Mouse (Mus musculus) forebrain, embryonic 15.5 days (tissue): ENCODE data around the gene Cab39. TPM values are rescaled to one million over a fixed set of nuclear protein-coding genes. Genes with fewer than 3 reads are reported as not detected.

Experiments
- ATAC-seq: fragments of 200-750 bp; cut with Nextera tagmentation; replicated peaks from 2 replicates; pipeline ENCODE4 v1.8.0; 2017; ENCODE audit warnings: mild to moderate bottlenecking, moderate TSS enrichment, moderate library complexity
- H3K27ac ChIP-seq: fragments of 300-500 bp; sonication (generic); replicated peaks from 2 replicates; pipeline ENCODE4 v1.5.1; 2015; ENCODE audit warnings: mild to moderate bottlenecking, inconsistent platforms
- H3K27me3 ChIP-seq: fragments of 300-500 bp; sonication (generic); 2 replicates; pipeline ENCODE4 v1.6.1; 2015; ENCODE audit warnings: inconsistent platforms
- H3K36me3 ChIP-seq: fragments of 300-500 bp; sonication (generic); 2 replicates; pipeline ENCODE4 v1.6.1; 2015; ENCODE audit warnings: mild to moderate bottlenecking, inconsistent platforms
- H3K4me1 ChIP-seq: fragments of 300-500 bp; sonication (generic); 2 replicates; pipeline ENCODE4 v1.6.1; 2015; ENCODE audit warnings: inconsistent platforms
- H3K4me2 ChIP-seq: fragments of 300-500 bp; sonication (generic); replicated peaks from 2 replicates; pipeline ENCODE4 v1.6.1; 2015; ENCODE audit warnings: mild to moderate bottlenecking, inconsistent platforms
- H3K4me3 ChIP-seq: fragments of 300-500 bp; sonication (generic); 2 replicates; pipeline ENCODE4 v1.5.1; 2015; ENCODE audit warnings: mild to moderate bottlenecking, inconsistent platforms
- H3K9ac ChIP-seq: fragments of 300-500 bp; sonication (generic); replicated peaks from 2 replicates; pipeline ENCODE4 v1.6.1; 2015; ENCODE audit warnings: mild to moderate bottlenecking, inconsistent platforms
- H3K9me3 ChIP-seq: fragments of 300-500 bp; sonication (generic); 2 replicates; pipeline ENCODE4 v1.6.1; 2016; ENCODE audit warnings: inconsistent platforms
- WGBS: fragments of 180-500 bp; shearing (Covaris S2); methylation state at CpG from one replicate; pipeline ENCODE4 v1.1.7; 2015; ENCODE audit warnings: mixed read lengths; 5-methylcytosine and 5-hydroxymethylcytosine counted together
- microRNA-seq: library from miRNA; unstranded; fragments of <30 nt; microRNA quantifications from one replicate; pipeline ENCODE4, GENCODE M21; 2016
- polyA plus RNA-seq: library from polyadenylated mRNA; unstranded; fragments of >200 nt; fragmentation: Nextera tagmentation; extraction: Ambion mirVana; gene quantifications from 2 replicates; pipeline ENCODE4 v1.2.1, GENCODE M21; 2015

Cab39 gene
- polyA plus RNA-seq, 1 experiment from 2014 or later, result 53.2 TPM

DNA sequence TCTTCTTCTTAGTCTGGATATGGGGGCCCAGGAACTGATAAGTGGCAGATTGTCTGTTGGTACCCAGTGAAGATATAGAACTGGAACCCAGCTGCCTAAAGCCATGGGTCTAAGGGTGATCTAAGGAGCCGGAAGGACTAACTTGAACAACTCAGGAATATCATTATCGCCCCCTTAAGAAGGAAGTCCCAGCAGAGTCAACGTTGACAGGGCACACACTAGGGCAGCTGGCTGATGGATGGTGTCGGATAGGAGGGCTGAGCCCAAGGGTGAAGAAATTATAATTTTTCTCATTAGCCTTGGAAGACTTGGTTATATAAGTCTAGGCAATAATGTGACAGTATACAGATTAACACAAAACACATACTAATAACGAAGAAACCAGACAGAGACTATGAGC is 102.9 kb downstream of the Cab39 start:
- peak overlapping the region; percentile 86 for H3K4me3 ChIP-seq
- no peaks in the 10 kb centered on the region for H3K36me3 ChIP-seq
- no peak for ATAC-seq
- H3K9ac ChIP-seq, result peak overlapping the region; percentile 80
- WGBS, result 66% methylated on average over 5 of the region's 5 CpGs
- peaks cover 66% of the 10 kb centered on the region for H3K4me1 ChIP-seq
- no peaks in the 10 kb centered on the region for H3K9me3 ChIP-seq
- H3K27me3 ChIP-seq, result no peaks in the 10 kb centered on the region
- H3K27ac ChIP-seq, result peak overlapping the region; percentile 88
- H3K4me2 ChIP-seq, result peak overlapping the region; percentile 84

DNA sequence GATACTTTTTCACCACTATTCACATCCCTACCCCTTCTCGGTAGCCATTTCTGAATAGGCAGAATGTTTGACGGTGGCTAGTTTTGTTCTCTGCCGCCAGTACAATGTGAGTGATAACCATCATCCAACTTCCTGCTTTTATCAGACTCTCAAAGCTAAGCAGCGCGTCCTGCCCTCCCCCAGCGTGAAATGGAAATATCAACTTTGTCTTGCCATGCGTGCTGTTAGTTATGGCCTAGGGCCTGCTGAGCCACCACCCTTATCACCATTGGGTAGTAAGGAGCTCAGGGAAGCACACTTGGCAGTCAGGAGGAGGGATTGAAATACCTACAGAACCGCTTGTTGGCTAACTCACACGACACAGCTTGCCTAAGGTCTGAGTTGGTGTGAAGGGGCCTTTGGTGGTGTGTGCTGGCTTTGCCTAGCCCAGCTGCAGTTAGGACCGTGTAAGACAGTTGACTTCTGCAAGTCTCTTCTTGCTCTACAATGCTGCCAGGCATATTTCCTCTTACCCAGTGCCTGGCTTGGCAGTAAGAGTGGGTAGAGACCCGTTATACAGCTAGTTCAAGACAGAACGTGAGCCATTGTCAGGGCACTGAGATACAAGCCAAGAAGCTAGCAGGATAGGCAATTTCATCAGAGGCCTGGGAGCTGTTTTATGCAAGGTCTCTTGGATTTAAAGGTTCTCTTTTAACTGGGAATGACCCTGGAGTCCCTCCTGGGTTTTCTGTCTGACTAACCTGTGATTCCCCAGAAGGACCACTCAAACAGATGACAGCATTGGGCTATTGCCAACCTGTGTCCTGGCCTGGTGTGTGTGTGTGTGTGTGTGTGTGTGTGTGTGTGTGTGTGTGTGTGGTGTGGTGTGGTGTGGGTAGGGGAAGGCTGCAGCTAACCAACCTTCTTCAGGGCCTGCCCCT is 103.8 kb downstream of the Cab39 start:
- Histone ChIP-seq H3K27me3 (no peaks in the 10 kb centered on the region), H3K9me3 (no peaks in the 10 kb centered on the region), H3K4me3 (peak overlapping the region; percentile 86), H3K4me1 (peaks cover 76% of the 10 kb centered on the region), H3K36me3 (no peaks in the 10 kb centered on the region), H3K4me2 (peak overlapping the region; percentile 84), H3K27ac (peak overlapping the region; percentile 88), H3K9ac (0 out of 2 replicates have a peak overlapping the region, but pooled peaks have one; percentile 24)
- ATAC-seq, result no peak
- 62% methylated on average over 12 of the region's 12 CpGs for WGBS

DNA sequence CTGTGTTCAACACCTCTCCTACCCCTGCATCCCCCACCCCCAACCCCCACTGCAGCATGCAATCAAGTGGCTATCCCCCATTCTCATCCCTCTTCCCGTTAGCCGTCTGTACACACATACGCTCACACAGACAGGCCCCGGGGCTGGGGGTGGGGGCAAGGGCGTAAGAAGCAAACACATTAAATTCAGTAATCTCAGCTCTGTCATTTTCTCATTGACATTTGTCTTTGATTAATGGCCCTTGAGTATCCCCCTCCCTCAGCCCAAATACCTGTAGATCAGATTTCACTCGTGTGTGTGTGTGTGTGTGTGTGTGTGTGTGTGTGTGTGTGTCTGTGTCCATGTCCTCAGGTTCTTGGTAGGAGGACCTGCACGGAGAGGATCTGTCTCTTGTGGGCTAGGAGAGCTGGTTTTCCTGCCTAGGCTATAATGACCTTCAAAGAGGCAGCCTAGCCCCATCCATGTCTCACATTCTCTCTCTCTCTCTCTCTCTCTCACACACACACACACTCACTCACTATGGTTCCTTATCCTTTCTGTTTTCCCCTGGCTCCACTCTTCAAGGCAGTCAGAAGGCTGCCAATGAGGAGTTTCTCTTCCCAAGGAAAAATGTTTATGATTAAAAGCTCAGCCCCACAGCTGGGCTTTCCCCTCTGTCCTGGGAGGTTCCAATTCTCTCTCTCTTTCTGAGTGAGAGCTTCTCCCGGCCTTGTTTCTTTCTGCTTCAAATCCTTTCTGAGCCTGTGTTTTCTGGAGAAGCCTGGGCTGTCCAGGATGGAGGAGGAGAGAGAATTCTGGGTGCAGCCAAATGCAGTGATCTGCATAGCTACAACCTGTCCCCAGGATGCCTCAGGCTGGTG is 104.9 kb downstream of the Cab39 start:
- Histone ChIP-seq H3K36me3 (no peaks in the 10 kb centered on the region), H3K4me3 (peak overlapping the region; percentile 2; the same call in 1 of the 2 replicates), H3K9me3 (no peaks in the 10 kb centered on the region), H3K4me2 (peak overlapping the region; percentile 84), H3K4me1 (peaks cover 83% of the 10 kb centered on the region), H3K27me3 (no peaks in the 10 kb centered on the region), H3K27ac (peak overlapping the region; percentile 88), H3K9ac (peak overlapping the region; percentile 39)
- 16% methylated on average over 8 of the region's 8 CpGs for WGBS
- no peak for ATAC-seq

DNA sequence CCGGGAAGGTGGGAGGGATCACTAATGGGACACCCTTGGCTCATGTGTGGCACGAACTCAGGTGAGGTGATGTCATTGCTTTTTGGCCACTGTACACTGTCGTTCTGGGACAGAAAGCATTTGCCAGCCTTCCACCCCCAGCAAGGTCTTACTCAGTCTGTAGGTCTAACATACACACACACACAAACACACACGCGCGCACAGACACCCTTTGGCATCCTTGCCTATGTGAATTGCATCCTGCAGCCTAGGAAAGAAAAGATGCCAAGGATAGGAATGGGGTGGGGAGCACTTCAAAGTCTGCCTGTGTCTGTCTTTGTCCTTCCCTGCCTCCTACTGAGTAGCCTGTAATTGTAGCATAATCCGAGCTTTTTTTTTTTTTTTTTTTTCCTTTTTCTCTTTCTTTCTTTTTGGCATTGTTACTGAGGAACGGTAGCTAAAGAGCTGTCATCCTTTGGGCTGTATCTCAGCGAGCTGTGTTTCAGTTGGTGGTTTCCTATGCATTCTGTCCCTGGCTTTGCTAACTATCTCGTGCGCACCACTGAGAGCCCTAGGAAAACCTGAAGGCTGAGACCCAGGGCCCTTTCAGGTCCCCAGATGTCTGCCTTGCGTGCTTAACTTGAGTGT is 105.6 kb downstream of the Cab39 start:
- Histone ChIP-seq H3K27me3 (no peaks in the 10 kb centered on the region), H3K4me3 (peak overlapping the region; percentile 2; the same call in 1 of the 2 replicates)

DNA sequence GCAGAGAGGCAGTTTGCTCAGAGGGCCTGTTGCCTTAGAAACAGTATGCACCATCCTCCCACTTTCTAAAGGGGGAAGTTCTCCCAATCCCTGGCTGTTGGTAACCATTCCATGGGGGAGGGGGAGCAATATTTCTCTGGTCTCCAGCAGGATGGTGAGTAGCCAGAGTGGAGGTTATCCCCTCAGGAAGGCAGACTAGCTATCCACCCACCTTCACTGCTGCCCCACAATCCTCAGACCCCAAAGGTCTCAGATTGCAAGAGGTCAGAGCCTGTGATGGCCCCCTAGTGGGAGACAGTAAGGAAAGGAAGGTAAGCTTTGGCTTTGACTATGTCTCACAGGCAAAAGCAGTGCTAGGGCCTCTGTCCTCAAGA is 106.1 kb downstream of the Cab39 start:
- no peaks in the 10 kb centered on the region for H3K9me3 ChIP-seq
- H3K4me1 ChIP-seq, result peaks cover 77% of the 10 kb centered on the region
- H3K27me3 ChIP-seq, result no peaks in the 10 kb centered on the region
- peaks cover 5% of the 10 kb centered on the region; the same call in 1 of the 2 replicates for H3K36me3 ChIP-seq
- no peak for ATAC-seq
- peak overlapping the region; percentile 88 for H3K27ac ChIP-seq
- H3K4me2 ChIP-seq, result peak overlapping the region; percentile 84
- 0 out of 2 replicates have a peak overlapping the region, but pooled peaks have one; percentile 15 for H3K9ac ChIP-seq
- no peak overlapping the region for H3K4me3 ChIP-seq

More for the DNA sequence above, 105.6 kb downstream of the Cab39 start:
- ATAC-seq, result no peak
- Histone ChIP-seq H3K27ac (peak overlapping the region; percentile 88), H3K36me3 (peaks cover 1% of the 10 kb centered on the region; the same call in 1 of the 2 replicates), H3K9me3 (no peaks in the 10 kb centered on the region), H3K9ac (peak overlapping the region; percentile 39), H3K4me1 (peaks cover 80% of the 10 kb centered on the region), H3K4me2 (peak overlapping the region; percentile 84)
- 12% methylated on average over 12 of the region's 12 CpGs for WGBS

DNA sequence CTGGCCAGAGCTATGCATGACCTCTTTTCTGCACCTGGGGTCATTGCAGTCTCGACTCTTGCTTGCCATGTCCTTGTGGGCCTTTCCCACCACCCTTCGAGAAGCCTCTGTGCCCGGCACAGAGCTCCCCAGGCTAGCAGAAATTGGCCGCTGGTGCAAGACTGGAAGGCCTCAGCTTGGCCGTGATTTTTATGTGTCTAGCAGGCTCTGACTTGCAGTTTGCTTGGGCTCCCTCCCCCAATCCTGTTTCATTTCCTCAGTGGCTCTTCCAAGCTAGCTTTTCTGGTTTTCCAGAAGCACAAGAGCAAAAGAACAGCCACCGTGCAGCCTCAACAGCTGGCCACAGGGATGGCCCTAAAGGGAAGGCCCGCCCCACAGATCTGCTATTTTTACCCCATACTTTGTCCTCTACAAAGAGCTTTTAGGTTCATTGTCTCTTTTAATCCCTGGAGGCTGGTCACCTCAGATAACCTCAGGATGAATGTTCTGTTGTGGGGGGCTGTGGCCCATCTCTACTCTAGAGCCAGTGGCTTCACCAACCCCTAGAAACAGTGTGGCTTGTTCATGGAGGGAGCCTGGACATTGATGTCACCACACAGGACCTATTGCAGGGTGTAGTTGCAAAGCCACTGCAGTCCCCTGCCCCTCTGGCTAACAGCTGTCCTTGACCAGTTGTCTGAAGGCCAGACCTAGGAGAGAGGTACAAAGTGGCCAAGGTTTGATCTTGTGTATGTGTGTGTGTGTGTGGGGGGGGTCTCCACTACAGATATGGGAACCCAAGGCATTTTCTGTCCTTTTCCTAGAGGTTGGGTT is 107.5 kb downstream of the Cab39 start:
- H3K4me2 ChIP-seq, result no peak overlapping the region
- H3K4me3 ChIP-seq, result no peak overlapping the region
- no peak for ATAC-seq
- H3K4me1 ChIP-seq, result peaks cover 70% of the 10 kb centered on the region
- H3K27ac ChIP-seq, result peak overlapping the region; percentile 88
- no peaks in the 10 kb centered on the region for H3K9me3 ChIP-seq
- 76% methylated on average over 7 of the region's 7 CpGs for WGBS
- no peak overlapping the region for H3K9ac ChIP-seq
- peaks cover 18% of the 10 kb centered on the region for H3K36me3 ChIP-seq
- H3K27me3 ChIP-seq, result no peaks in the 10 kb centered on the region

Small RNA genes lying within 50 kb of the gene (microRNA-seq; reads per million reads assigned to microRNA genes)
- gene Gm25472 (not detected), gene Mir8096 (not detected)

Other genes with a start within 250 kb of the Cab39 start
- gene G530012D18Rik, start 217.8 kb upstream of the Cab39 start, polyA plus RNA-seq, result not detected in 2 replicates
- gene Sp110, start 194.6 kb upstream of the Cab39 start, polyA plus RNA-seq, result 0.36 and 0.43 TPM in 2 replicates
- gene Sp140, start 193.1 kb upstream of the Cab39 start, polyA plus RNA-seq, result 0.23 and 0.38 TPM in 2 replicates
- 0.37 and 0.46 TPM in 2 replicates for gene Sp100, start 143.5 kb upstream of the Cab39 start, polyA plus RNA-seq
- gene A630001G21Rik, start 14.8 kb upstream of the Cab39 start, polyA plus RNA-seq, result 0.29 and 0.41 TPM in 2 replicates
- 148 and 160 TPM in 2 replicates for gene Itm2c, start 100.8 kb downstream of the Cab39 start, polyA plus RNA-seq
- 4.4 and 4.6 TPM in 2 replicates for gene 4933407L21Rik, start 135.0 kb downstream of the Cab39 start, polyA plus RNA-seq
- gene Gpr55, start 167.6 kb downstream of the Cab39 start, polyA plus RNA-seq, result 0.15 and 0.17 TPM in 2 replicates
- gene Spata3, start 223.4 kb downstream of the Cab39 start, polyA plus RNA-seq, result 0.23 and 0.66 TPM in 2 replicates